Mouse (Mus musculus): Measurements from ENCODE around the gene Vegfb. TPM values are rescaled to one million over a fixed set of nuclear protein-coding genes. Genes with fewer than 3 reads are reported as not detected.

Gene Vegfb
- polyA plus RNA-seq, 1 experiment from 2014 or later = 55.2 TPM

GRCm38 (mm10) chr19:6969665-6970381 is 17.6 kb downstream of the Vegfb start:
- Histone ChIP-seq H3K4me3 (replicated peaks) (peak overlapping the region; percentile 64), H3K4me2 (peak overlapping the region; percentile 65), H3K9me3 (no peaks in the 10 kb centered on the region), H3K36me3 (peaks cover 23% of the 10 kb centered on the region), H3K9ac (replicated peaks) (peak overlapping the region; percentile 67), H3K4me1 (replicated peaks) (peaks cover 52% of the 10 kb centered on the region), H3K27me3 (peaks cover 10% of the 10 kb centered on the region), H3K27ac (no peak overlapping the region)
- WGBS = under 1% methylated on average over 55 of the region's 55 CpGs
- ATAC-seq (ENCODE audit: insufficient number of reproducible peaks, insufficient read depth, low FRiP score, low TSS enrichment, low read depth) = peak; percentile 15; the same call in 1 of the 2 replicates

- Histone ChIP-seq H3K4me1 (replicated peaks) (peaks cover 52% of the 10 kb centered on the region), H3K27ac (no peak overlapping the region), H3K27me3 (peaks cover 10% of the 10 kb centered on the region), H3K36me3 (peaks cover 29% of the 10 kb centered on the region), H3K9me3 (no peaks in the 10 kb centered on the region), H3K4me2 (peak overlapping the region; percentile 65), H3K4me3 (replicated peaks) (peak overlapping the region; percentile 64), H3K9ac (replicated peaks) (peak overlapping the region; percentile 67)
- ATAC-seq (ENCODE audit: insufficient number of reproducible peaks, insufficient read depth, low FRiP score, low TSS enrichment, low read depth) = no peak; the same call in 1 of the 2 replicates
- under 1% methylated on average over 20 of the region's 20 CpGs for WGBS
Observed at GRCm38 (mm10) chr19:6969291-6969664, 18.2 kb downstream of the Vegfb start.

GRCm38 (mm10) chr19:6968491-6969271 is 18.8 kb downstream of the Vegfb start:
- Histone ChIP-seq H3K9me3 (no peaks in the 10 kb centered on the region), H3K4me1 (replicated peaks) (peaks cover 47% of the 10 kb centered on the region), H3K4me3 (replicated peaks) (peak overlapping the region; percentile 64), H3K36me3 (peaks cover 34% of the 10 kb centered on the region), H3K9ac (replicated peaks) (peak overlapping the region; percentile 67), H3K27ac (no peak overlapping the region), H3K27me3 (peaks cover 10% of the 10 kb centered on the region), H3K4me2 (peak overlapping the region; percentile 65)
- 11% methylated on average over 15 of the region's 15 CpGs for WGBS
- ATAC-seq (ENCODE audit: insufficient number of reproducible peaks, insufficient read depth, low FRiP score, low TSS enrichment, low read depth) = no peak

GRCm38 (mm10) chr19:6956461-6956860 is 31.0 kb downstream of the Vegfb start:
- H3K27ac ChIP-seq = no peak overlapping the region
- H3K4me3 ChIP-seq (replicated peaks) = no peak overlapping the region
- H3K27me3 ChIP-seq = no peaks in the 10 kb centered on the region
- peaks cover 11% of the 10 kb centered on the region for H3K4me1 ChIP-seq (replicated peaks)
- H3K9ac ChIP-seq (replicated peaks) = no peak overlapping the region
- H3K9me3 ChIP-seq = no peaks in the 10 kb centered on the region
- 77% methylated on average over 10 of the region's 10 CpGs for WGBS
- peaks cover 75% of the 10 kb centered on the region for H3K36me3 ChIP-seq
- ATAC-seq (ENCODE audit: insufficient number of reproducible peaks, insufficient read depth, low FRiP score, low TSS enrichment, low read depth) = no peak
- H3K4me2 ChIP-seq = no peak overlapping the region

GRCm38 (mm10) chr19:6955424-6955823 is 32.0 kb downstream of the Vegfb start:
- 73% methylated on average over 7 of the region's 7 CpGs for WGBS
- Histone ChIP-seq H3K27ac (no peak overlapping the region), H3K9me3 (no peaks in the 10 kb centered on the region), H3K36me3 (peaks cover 70% of the 10 kb centered on the region), H3K9ac (replicated peaks) (no peak overlapping the region), H3K4me2 (no peak overlapping the region), H3K4me1 (replicated peaks) (peaks cover 11% of the 10 kb centered on the region), H3K4me3 (replicated peaks) (no peak overlapping the region), H3K27me3 (no peaks in the 10 kb centered on the region)
- ATAC-seq (ENCODE audit: insufficient number of reproducible peaks, insufficient read depth, low FRiP score, low TSS enrichment, low read depth) = no peak

GRCm38 (mm10) chr19:6954046-6954445 is 33.4 kb downstream of the Vegfb start:
- H3K36me3 ChIP-seq = peaks cover 56% of the 10 kb centered on the region
- no peak overlapping the region for H3K4me3 ChIP-seq (replicated peaks)
- H3K4me2 ChIP-seq = no peak overlapping the region
- H3K27ac ChIP-seq = no peak overlapping the region
- peaks cover 19% of the 10 kb centered on the region for H3K4me1 ChIP-seq (replicated peaks)
- H3K27me3 ChIP-seq = no peaks in the 10 kb centered on the region
- no peak for ATAC-seq (ENCODE audit: insufficient number of reproducible peaks, insufficient read depth, low FRiP score, low TSS enrichment, low read depth)
- 54% methylated on average over 9 of the region's 9 CpGs for WGBS
- no peak overlapping the region for H3K9ac ChIP-seq (replicated peaks)
- H3K9me3 ChIP-seq = no peaks in the 10 kb centered on the region

- peaks cover 42% of the 10 kb centered on the region for H3K36me3 ChIP-seq
- H3K4me2 ChIP-seq = peak overlapping the region; percentile 96
- 12% methylated on average over 3 of the region's 3 CpGs for WGBS
- peak overlapping the region; percentile 97 for H3K27ac ChIP-seq
- ATAC-seq (ENCODE audit: insufficient number of reproducible peaks, insufficient read depth, low FRiP score, low TSS enrichment, low read depth) = no peak
- H3K9me3 ChIP-seq = no peaks in the 10 kb centered on the region
- H3K27me3 ChIP-seq = no peaks in the 10 kb centered on the region
- 0 out of 2 replicates have a peak overlapping the region, but pooled peaks have one; percentile 78 for H3K9ac ChIP-seq (replicated peaks)
- H3K4me1 ChIP-seq (replicated peaks) = peaks cover 19% of the 10 kb centered on the region
- peak overlapping the region; percentile 63 for H3K4me3 ChIP-seq (replicated peaks)
Observed at GRCm38 (mm10) chr19:6952712-6953037, 34.8 kb downstream of the Vegfb start.

GRCm38 (mm10) chr19:6951994-6952711 is 35.3 kb downstream of the Vegfb start:
- H3K27ac ChIP-seq = peak overlapping the region; percentile 97
- no peaks in the 10 kb centered on the region for H3K9me3 ChIP-seq
- ATAC-seq (ENCODE audit: insufficient number of reproducible peaks, insufficient read depth, low FRiP score, low TSS enrichment, low read depth) = peak; percentile 3; the same call in 1 of the 2 replicates
- H3K9ac ChIP-seq (replicated peaks) = peak overlapping the region; percentile 78
- H3K4me3 ChIP-seq (replicated peaks) = peak overlapping the region; percentile 63
- 3% methylated on average over 31 of the region's 31 CpGs for WGBS
- H3K4me1 ChIP-seq (replicated peaks) = peaks cover 19% of the 10 kb centered on the region
- H3K36me3 ChIP-seq = peaks cover 37% of the 10 kb centered on the region
- peak overlapping the region; percentile 96 for H3K4me2 ChIP-seq
- H3K27me3 ChIP-seq = no peaks in the 10 kb centered on the region

- Histone ChIP-seq H3K4me1 (replicated peaks) (peaks cover 19% of the 10 kb centered on the region), H3K9ac (replicated peaks) (peak overlapping the region; percentile 78), H3K9me3 (no peaks in the 10 kb centered on the region), H3K4me3 (replicated peaks) (peak overlapping the region; percentile 63), H3K36me3 (peaks cover 30% of the 10 kb centered on the region), H3K4me2 (peak overlapping the region; percentile 96), H3K27me3 (no peaks in the 10 kb centered on the region), H3K27ac (peak overlapping the region; percentile 97)
- ATAC-seq (ENCODE audit: insufficient number of reproducible peaks, insufficient read depth, low FRiP score, low TSS enrichment, low read depth) = peak; percentile 75
- WGBS = under 1% methylated on average over 35 of the region's 35 CpGs
Observed at GRCm38 (mm10) chr19:6951381-6951968, 36.0 kb downstream of the Vegfb start.

- ATAC-seq (ENCODE audit: insufficient number of reproducible peaks, insufficient read depth, low FRiP score, low TSS enrichment, low read depth) = peak; percentile 18; the same call in 1 of the 2 replicates
- no peaks in the 10 kb centered on the region for H3K27me3 ChIP-seq
- under 1% methylated on average over 28 of the region's 28 CpGs for WGBS
Observed at GRCm38 (mm10) chr19:6950613-6951153, 36.8 kb downstream of the Vegfb start.

More at GRCm38 (mm10) chr19:6950613-6951153, 36.8 kb downstream of the Vegfb start:
- H3K36me3 ChIP-seq = peaks cover 30% of the 10 kb centered on the region
- no peaks in the 10 kb centered on the region for H3K9me3 ChIP-seq
- H3K4me1 ChIP-seq (replicated peaks) = peaks cover 19% of the 10 kb centered on the region
- H3K4me2 ChIP-seq = peak overlapping the region; percentile 96
- H3K27ac ChIP-seq = peak overlapping the region; percentile 97
- H3K9ac ChIP-seq (replicated peaks) = peak overlapping the region; percentile 78
- peak overlapping the region; percentile 63 for H3K4me3 ChIP-seq (replicated peaks)
